Mouse (Mus musculus) MEL (cell line): ENCODE results near the gene Gpha2.

ENCODE experiments used
- CTCF ChIP-seq, 3 experiments: IDR thresholded peaks in 2 of 3; conservative IDR thresholded peaks in 1 of 3; 2 replicates each; pipeline ENCODE4 v1.5.1; 2011 to 2012; ENCODE audit warnings: low read length in 3 of 3, low read depth in 2 of 3, mild to moderate bottlenecking in 2 of 3, improper control_type of control experiment in 1 of 3, inconsistent platforms in 1 of 3, mixed read lengths in 1 of 3, moderate library complexity in 1 of 3; ENCODE audit not compliant: control insufficient read depth in 1 of 3, insufficient read depth in 1 of 3, poor library complexity in 1 of 3, severe bottlenecking in 1 of 3
- JUND ChIP-seq: IDR thresholded peaks from 2 replicates; pipeline ENCODE4 v1.6.1; 2011; ENCODE audit warnings: low read depth, mild to moderate bottlenecking, improper control_type of control experiment, low read length

DNA sequence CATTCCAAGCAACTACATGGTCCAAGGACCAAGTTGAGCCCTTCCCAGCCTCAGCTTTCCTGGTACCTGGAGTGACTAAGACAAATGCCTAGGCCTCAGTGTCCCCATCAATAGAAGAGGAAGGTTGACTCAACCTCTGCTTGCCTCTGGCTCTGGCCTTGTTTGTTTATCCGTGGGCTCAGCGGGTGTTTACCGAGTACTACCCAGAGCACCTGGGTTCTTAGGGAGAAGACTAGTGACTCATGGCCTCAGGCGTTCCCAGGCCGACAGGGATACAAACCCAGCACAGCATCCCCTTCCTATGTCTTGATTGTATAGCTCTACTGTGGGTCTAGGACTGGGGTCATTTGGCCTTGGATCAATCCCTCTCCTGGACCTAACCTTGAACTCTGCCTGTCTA, 17.0 kb downstream of the Gpha2 start:
- TF ChIP-seq CTCF (IDR thresholded peaks at IDR 0.05 in 2 of 3, conservative IDR thresholded peaks at IDR 0.05 in 1 of 3; ENCODE audit: control insufficient read depth in 1 of 3, insufficient read depth in 1 of 3, low read depth in 2 of 3, low read length in 3 of 3, poor library complexity in 1 of 3, severe bottlenecking in 1 of 3) (no peak), JUND (no peak)
